Mouse (Mus musculus): ENCODE measurements around the gene Shisa9.

DNA sequence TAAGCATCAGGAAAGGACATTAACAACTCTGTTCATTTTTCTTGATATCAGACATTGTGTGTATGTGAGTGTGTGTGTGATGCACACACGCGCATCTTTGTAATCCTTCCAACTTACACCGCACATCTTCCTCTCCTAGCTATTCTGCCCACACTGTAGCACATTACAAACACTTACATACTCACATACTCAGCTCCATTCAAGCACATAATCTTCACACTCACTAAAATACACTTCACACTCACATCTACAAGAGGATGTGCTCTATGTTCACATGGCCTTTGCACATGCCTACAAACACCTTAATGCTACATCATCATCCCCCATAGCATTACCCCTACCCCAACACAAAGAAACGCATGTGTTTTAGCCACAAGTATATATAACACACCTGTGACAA, 212.9 kb downstream of the Shisa9 start:
- TF ChIP-seq CTCF (IDR thresholded peaks at IDR 0.05; ENCODE audit: extremely low read depth, insufficient read depth, low read length) = no peak
- no peak for TF ChIP-seq POLR2A (IDR thresholded peaks at IDR 0.05; ENCODE audit: extremely low read depth, insufficient read depth, low read length)

All from cortical plate, adult 2 months (tissue).